Mouse (Mus musculus) forebrain, embryonic 14.5 days (tissue): ENCODE data around the gene AC124108.1. TPM values are rescaled to one million over a fixed set of nuclear protein-coding genes. Genes with fewer than 3 reads are reported as not detected.

Experiments used
- ATAC-seq: fragments of 200-750 bp; cut with Nextera tagmentation; 2 replicates; pipeline ENCODE4 v1.8.0; 2017; ENCODE audit warnings: mild to moderate bottlenecking, moderate library complexity
- DNase-seq: peaks from one replicate; pipeline ENCODE4 v3.0.0-alpha.2; 2015; ENCODE audit warnings: low spot score
- H3K27ac ChIP-seq: fragments of 300-500 bp; sonication (generic); 2 replicates; pipeline ENCODE4 v1.5.1; 2014; ENCODE audit warnings: low read depth, mild to moderate bottlenecking, control low read depth, low read length, moderate library complexity
- H3K27me3 ChIP-seq: fragments of 300-500 bp; sonication (generic); replicated peaks from 2 replicates; pipeline ENCODE4 v1.6.1; 2014; ENCODE audit warnings: low read length, control low read depth, mixed read lengths; ENCODE audit not compliant: control insufficient read depth, insufficient read depth
- H3K36me3 ChIP-seq: fragments of 300-500 bp; sonication (generic); 2 replicates; pipeline ENCODE4 v1.6.1; 2014; ENCODE audit warnings: low read length, control low read depth; ENCODE audit not compliant: control insufficient read depth, insufficient read depth
- H3K4me1 ChIP-seq: fragments of 300-500 bp; sonication (generic); 2 replicates; pipeline ENCODE4 v1.6.1; 2014; ENCODE audit warnings: antibody characterized with exemption, low read length, control low read depth; ENCODE audit not compliant: control insufficient read depth, insufficient read depth
- H3K4me2 ChIP-seq: fragments of 300-500 bp; sonication (generic); 2 replicates; pipeline ENCODE4 v1.6.1; 2014; ENCODE audit warnings: mild to moderate bottlenecking, control low read depth, low read length
- H3K4me3 ChIP-seq: fragments of 300-500 bp; sonication (generic); 2 replicates; pipeline ENCODE4 v1.5.1; 2014; ENCODE audit warnings: low read depth, low read length, control low read depth
- H3K9ac ChIP-seq: fragments of 300-500 bp; sonication (generic); 2 replicates; pipeline ENCODE4 v1.6.1; 2014; ENCODE audit warnings: mild to moderate bottlenecking, low read length, control low read depth, moderate library complexity
- H3K9me3 ChIP-seq: fragments of 300-500 bp; sonication (generic); replicated peaks from 2 replicates; pipeline ENCODE4 v1.6.1; 2016; ENCODE audit warnings: low read length, control low read depth, mixed read lengths; ENCODE audit not compliant: control insufficient read depth
- WGBS: fragments of 180-500 bp; shearing (Covaris S2); extraction: QIAGEN DNeasy Blood & Tissue Kit; methylation state at CpG from one replicate; pipeline ENCODE4 v1.1.7; 2014; 5-methylcytosine and 5-hydroxymethylcytosine counted together
- polyA plus RNA-seq: library from polyadenylated mRNA; unstranded; fragments of >200 nt; fragmentation: Nextera tagmentation; extraction: Ambion mirVana; gene quantifications from 2 replicates; pipeline ENCODE4 v1.2.1, GENCODE M21; 2014

AC124108.1 gene
- polyA plus RNA-seq, 1 experiment from 2014 or later: 2.2 TPM

DNA sequence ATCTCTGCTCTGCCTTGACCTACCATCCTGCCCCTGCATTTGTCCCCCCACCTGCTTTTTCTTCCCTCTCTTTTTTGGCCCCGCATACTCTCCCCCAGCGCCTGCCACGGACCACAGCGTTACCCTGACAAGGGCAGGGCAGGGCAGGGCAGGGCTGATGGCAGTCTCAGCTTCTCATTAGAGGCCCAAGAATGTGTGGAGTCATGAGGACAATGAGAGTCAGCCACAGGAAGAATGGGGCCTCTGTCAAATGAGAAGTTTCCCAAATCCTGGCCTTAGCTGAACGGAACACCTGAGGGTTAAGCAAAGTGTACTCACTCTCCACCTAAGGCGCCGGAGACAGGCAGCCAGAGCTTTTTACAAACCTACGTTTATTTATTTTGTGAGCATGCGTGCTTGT is 3.8 kb downstream of the AC124108.1 start:
- Histone ChIP-seq H3K9me3 (no peaks in the 10 kb centered on the region), H3K36me3 (peaks cover 4% of the 10 kb centered on the region; the same call in 1 of the 2 replicates), H3K4me1 (peaks cover 76% of the 10 kb centered on the region), H3K9ac (no peak overlapping the region), H3K4me3 (no peak overlapping the region), H3K27ac (no peak overlapping the region), H3K27me3 (no peaks in the 10 kb centered on the region), H3K4me2 (peak overlapping the region; percentile 59)
- no peak for DNase-seq
- WGBS: 33% methylated on average over 9 of the region's 9 CpGs
- ATAC-seq: no peak

DNA sequence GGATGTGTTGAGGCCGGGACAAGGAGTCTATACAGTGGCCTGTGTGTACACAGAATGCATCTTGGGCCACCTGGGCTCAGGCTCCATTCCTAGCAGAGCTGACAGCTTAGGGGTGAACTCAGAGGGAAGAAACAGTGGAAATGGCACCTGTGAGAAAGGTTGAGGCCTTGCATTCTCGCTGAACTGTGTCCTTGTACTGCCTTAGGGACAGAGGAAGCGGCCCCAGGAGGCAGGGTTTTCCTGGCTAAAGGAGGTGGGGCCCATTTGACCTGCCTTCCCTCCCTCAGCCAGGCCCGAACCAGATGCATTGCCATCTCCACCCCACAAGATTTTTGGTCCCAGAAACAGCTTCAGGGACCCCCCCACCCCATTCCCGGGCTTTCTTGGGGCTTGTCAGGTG is 4.4 kb downstream of the AC124108.1 start:
- Histone ChIP-seq H3K4me2 (peak overlapping the region; percentile 59; the same call in 1 of the 2 replicates), H3K4me1 (peaks cover 82% of the 10 kb centered on the region), H3K27ac (no peak overlapping the region), H3K27me3 (no peaks in the 10 kb centered on the region), H3K36me3 (peaks cover 4% of the 10 kb centered on the region; the same call in 1 of the 2 replicates), H3K9ac (peak overlapping the region; percentile 25; the same call in 1 of the 2 replicates), H3K4me3 (no peak overlapping the region), H3K9me3 (no peaks in the 10 kb centered on the region)
- 26% methylated on average over 5 of the region's 5 CpGs for WGBS
- DNase-seq (no peak), ATAC-seq (no peak)

DNA sequence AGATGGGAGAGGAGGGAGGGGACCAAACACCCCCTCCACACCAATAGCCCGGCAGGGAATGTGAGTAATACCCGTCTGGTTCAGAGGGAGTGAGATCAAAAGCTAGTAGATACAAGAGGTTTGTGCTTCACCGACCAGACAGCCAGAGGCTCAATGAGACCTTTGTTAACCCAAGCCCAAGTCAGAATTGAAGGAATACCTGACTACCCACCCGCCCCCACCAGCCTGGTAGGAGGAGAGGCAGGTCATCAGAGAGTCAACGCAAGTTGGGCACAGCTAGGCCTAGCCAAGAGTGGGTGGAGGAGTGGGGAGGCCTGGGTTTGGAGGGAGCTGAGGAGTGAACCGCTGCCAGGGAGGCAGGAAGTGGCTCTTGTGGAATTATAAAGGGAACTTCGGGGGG is 5.1 kb downstream of the AC124108.1 start:
- ATAC-seq (no peak), DNase-seq (no peak)
- H3K4me3 ChIP-seq: no peak overlapping the region
- peak overlapping the region; percentile 25; the same call in 1 of the 2 replicates for H3K9ac ChIP-seq
- H3K4me1 ChIP-seq: peaks cover 87% of the 10 kb centered on the region
- WGBS: 7% methylated on average over 7 of the region's 7 CpGs
- H3K9me3 ChIP-seq: no peaks in the 10 kb centered on the region
- H3K27ac ChIP-seq: no peak overlapping the region
- H3K4me2 ChIP-seq: peak overlapping the region; percentile 59; the same call in 1 of the 2 replicates
- peaks cover 4% of the 10 kb centered on the region; the same call in 1 of the 2 replicates for H3K36me3 ChIP-seq
- no peaks in the 10 kb centered on the region for H3K27me3 ChIP-seq

DNA sequence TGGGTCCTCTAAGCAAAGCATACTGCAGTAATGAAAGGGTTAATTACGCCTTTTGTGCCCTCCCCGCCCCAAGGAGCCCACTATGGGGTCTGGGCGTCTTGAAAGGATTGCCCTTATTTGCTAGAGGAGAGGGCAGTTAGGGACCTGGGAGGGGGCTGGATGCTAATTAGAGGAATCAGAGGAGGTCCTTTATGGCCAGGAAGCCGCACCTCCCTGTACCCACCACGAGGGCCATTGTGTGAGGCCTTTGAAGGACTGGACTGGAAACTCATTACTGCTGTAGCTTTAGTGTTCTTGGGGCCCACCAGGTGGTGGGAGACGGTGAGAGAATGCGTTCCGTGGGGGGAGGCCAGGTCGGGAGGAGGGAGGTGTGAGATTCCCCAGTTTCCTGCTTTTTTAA is 6.4 kb downstream of the AC124108.1 start:
- H3K9me3 ChIP-seq: no peaks in the 10 kb centered on the region
- DNase-seq (peak; percentile 63), ATAC-seq (no peak)
- peaks cover 88% of the 10 kb centered on the region for H3K4me1 ChIP-seq
- H3K27ac ChIP-seq: no peak overlapping the region
- peaks cover 4% of the 10 kb centered on the region; the same call in 1 of the 2 replicates for H3K36me3 ChIP-seq
- H3K27me3 ChIP-seq: no peaks in the 10 kb centered on the region
- no peak overlapping the region for H3K4me3 ChIP-seq
- 0 out of 2 replicates have a peak overlapping the region, but pooled peaks have one; percentile 4 for H3K9ac ChIP-seq
- H3K4me2 ChIP-seq: peak overlapping the region; percentile 59; the same call in 1 of the 2 replicates
- WGBS: 2% methylated on average over 9 of the region's 9 CpGs

GRCm38 (mm10) chr1:132198401-132199071 is 7.3 kb downstream of the AC124108.1 start:
- Histone ChIP-seq H3K9me3 (no peaks in the 10 kb centered on the region), H3K4me3 (no peak overlapping the region), H3K27me3 (no peaks in the 10 kb centered on the region), H3K4me1 (peaks cover 79% of the 10 kb centered on the region), H3K9ac (no peak overlapping the region), H3K36me3 (peaks cover 4% of the 10 kb centered on the region; the same call in 1 of the 2 replicates), H3K27ac (0 out of 2 replicates have a peak overlapping the region, but pooled peaks have one; percentile 22), H3K4me2 (no peak overlapping the region)
- ATAC-seq (no peak), DNase-seq (no peak)
- 68% methylated on average over 16 of the region's 16 CpGs for whole genome bisulfite sequencing

- no peak for DNase-seq
- WGBS: 58% methylated on average over 6 of the region's 6 CpGs
Observed at GRCm38 (mm10) chr1:132199244-132199643, 8.0 kb downstream of the AC124108.1 start.

GRCm38 (mm10) chr1:132199934-132200333 is 8.7 kb downstream of the AC124108.1 start:
- DNase-seq (peak; percentile 60), ATAC-seq (no peak)
- Histone ChIP-seq H3K27ac (peak overlapping the region; percentile 89), H3K4me1 (peaks cover 65% of the 10 kb centered on the region), H3K4me3 (0 out of 2 replicates have a peak overlapping the region, but pooled peaks have one; percentile 3), H3K4me2 (peak overlapping the region; percentile 53), H3K9me3 (no peaks in the 10 kb centered on the region), H3K9ac (peak overlapping the region; percentile 40), H3K27me3 (no peaks in the 10 kb centered on the region), H3K36me3 (no peaks in the 10 kb centered on the region)
- 5% methylated on average over 12 of the region's 12 CpGs for WGBS

More at GRCm38 (mm10) chr1:132199244-132199643, 8.0 kb downstream of the AC124108.1 start:
- H3K9me3 ChIP-seq: no peaks in the 10 kb centered on the region
- ATAC-seq: no peak
- H3K4me3 ChIP-seq: no peak overlapping the region
- H3K9ac ChIP-seq: 0 out of 2 replicates have a peak overlapping the region, but pooled peaks have one; percentile 40
- peaks cover 72% of the 10 kb centered on the region for H3K4me1 ChIP-seq
- H3K36me3 ChIP-seq: peaks cover 4% of the 10 kb centered on the region; the same call in 1 of the 2 replicates
- no peaks in the 10 kb centered on the region for H3K27me3 ChIP-seq
- no peak overlapping the region for H3K4me2 ChIP-seq
- H3K27ac ChIP-seq: peak overlapping the region; percentile 22; the same call in 1 of the 2 replicates

DNA sequence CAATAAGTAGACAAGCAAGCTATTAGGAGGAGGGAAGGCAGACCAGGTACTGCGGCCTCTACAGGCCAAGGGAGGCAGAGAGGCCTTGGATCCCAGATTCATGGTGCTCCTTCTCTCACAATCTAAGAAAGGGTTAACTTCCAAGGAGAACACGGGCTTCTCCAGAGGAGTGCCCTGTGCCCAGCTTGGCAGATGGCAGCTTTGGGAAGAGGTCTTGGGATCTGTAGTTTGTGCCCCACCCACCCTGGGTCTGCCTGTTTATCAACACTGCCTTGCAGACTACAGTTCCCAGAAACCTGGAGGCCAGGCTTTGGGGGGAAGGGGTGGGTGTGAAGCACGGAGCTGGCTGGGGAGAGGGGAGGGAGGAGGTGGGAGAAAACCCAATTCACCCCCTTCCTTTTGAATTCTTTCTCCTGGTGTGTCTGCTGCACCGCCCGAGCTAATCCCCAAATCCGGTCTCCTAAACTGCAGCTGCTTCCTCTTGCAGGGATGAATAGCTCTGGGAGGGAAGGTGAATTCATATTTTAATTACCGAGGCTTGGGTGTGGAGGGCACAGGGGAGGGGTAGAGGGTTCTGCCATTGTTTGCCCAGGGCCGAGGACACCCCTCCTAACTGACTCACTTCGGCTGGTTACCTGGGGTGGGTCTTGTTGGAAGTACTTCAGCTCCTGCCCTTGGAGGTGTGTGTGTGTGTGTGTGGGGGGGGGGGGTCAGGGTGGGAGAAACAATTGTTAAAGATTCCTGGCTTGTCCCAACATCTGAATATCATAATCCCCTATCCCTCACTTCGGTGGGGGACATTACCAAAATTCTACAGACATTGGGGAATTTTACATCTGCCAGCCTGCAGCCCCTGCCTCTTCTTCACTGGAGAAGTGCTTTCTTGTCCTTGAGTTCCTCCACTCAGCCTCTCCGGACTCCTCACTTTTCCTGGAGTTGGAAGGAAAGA is 9.6 kb downstream of the AC124108.1 start:
- ATAC-seq: peak; percentile 93
- 5% methylated on average over 11 of the region's 11 CpGs for WGBS
- Histone ChIP-seq H3K9ac (peak overlapping the region; percentile 66), H3K27ac (peak overlapping the region; percentile 89), H3K4me2 (peak overlapping the region; percentile 53), H3K9me3 (no peaks in the 10 kb centered on the region), H3K4me1 (peaks cover 56% of the 10 kb centered on the region), H3K36me3 (no peaks in the 10 kb centered on the region), H3K27me3 (no peaks in the 10 kb centered on the region), H3K4me3 (peak overlapping the region; percentile 31)
- DNase-seq: peak; percentile 97
